Mouse (Mus musculus) CH12.LX (cell line): ENCODE measurements around the gene Rabgap1l. TPM values are rescaled to one million over a fixed set of nuclear protein-coding genes. Genes with fewer than 3 reads are reported as not detected.

Experiments used
- DNase-seq: peaks from one replicate; pipeline ENCODE4 v3.0.0-alpha.2; 2013; ENCODE audit errors: extremely low read depth
- H3K27ac ChIP-seq: 2 replicates; pipeline ENCODE4 v1.5.1; 2012; ENCODE audit warnings: low read depth, mild to moderate bottlenecking, control low read depth, moderate library complexity; ENCODE audit not compliant: insufficient read depth
- H3K27me3 ChIP-seq: replicated peaks from 2 replicates; pipeline ENCODE3; 2012; ENCODE audit warnings: inconsistent platforms
- H3K36me3 ChIP-seq, 2 experiments: replicated peaks in 1 of 2; 2 replicates each; pipeline versions ENCODE3 to v1.6.1; 2012; ENCODE audit warnings: inconsistent platforms in 1 of 2, low read length in 1 of 2, mild to moderate bottlenecking in 1 of 2, mixed read lengths in 1 of 2, moderate library complexity in 1 of 2; ENCODE audit not compliant: control insufficient read depth in 1 of 2, insufficient read depth in 1 of 2
- H3K4me1 ChIP-seq, 2 experiments: 2 replicates each; pipeline ENCODE4 v1.6.1; 2012; ENCODE audit warnings: inconsistent platforms in 1 of 2, moderate library complexity in 1 of 2; ENCODE audit not compliant: insufficient read depth in 2 of 2, control insufficient read depth in 1 of 2
- H3K4me2 ChIP-seq: 2 replicates; pipeline ENCODE4 v1.6.1; 2012; ENCODE audit warnings: low read depth, mild to moderate bottlenecking, control low read depth; ENCODE audit not compliant: poor library complexity, insufficient read depth, severe bottlenecking
- H3K4me3 ChIP-seq, 3 experiments: fragments of 150-350 bp in 1 of 3; sonication (generic) in 1 of 3; replicated peaks in 1 of 3; 2 replicates each; pipeline versions ENCODE3 to v1.5.1; 2011 to 2012; ENCODE audit warnings: low read depth in 2 of 3, low read length in 2 of 3, mild to moderate bottlenecking in 2 of 3, moderate library complexity in 2 of 3, control low read depth in 1 of 3, improper control_type of control experiment in 1 of 3, inconsistent platforms in 1 of 3, mixed read lengths in 1 of 3; ENCODE audit not compliant: poor library complexity in 1 of 3
- H3K79me2 ChIP-seq: replicated peaks from 2 replicates; pipeline ENCODE4 v1.6.1; 2012; ENCODE audit warnings: mild to moderate bottlenecking, moderate library complexity; ENCODE audit not compliant: control insufficient read depth, poor library complexity, insufficient read depth, severe bottlenecking; ENCODE audit errors: extremely low read depth
- H3K9ac ChIP-seq: 2 replicates; pipeline ENCODE4 v1.6.1; 2012; ENCODE audit warnings: low read depth, mild to moderate bottlenecking, control low read depth, moderate library complexity; ENCODE audit not compliant: insufficient read depth
- H3K9me3 ChIP-seq: replicated peaks from 2 replicates; pipeline ENCODE3; 2012; ENCODE audit warnings: low read length, inconsistent platforms, mixed read lengths
- CHD1 ChIP-seq: IDR thresholded peaks from 2 replicates; pipeline ENCODE4 v1.6.1; 2012; ENCODE audit warnings: low read depth, low read length, improper control_type of control experiment, inconsistent platforms
- CTCF ChIP-seq, 2 experiments: IDR thresholded peaks in 1 of 2; conservative IDR thresholded peaks in 1 of 2; 2 replicates each; pipeline ENCODE4 v1.5.1; 2011 to 2012; ENCODE audit warnings: low read depth in 2 of 2, low read length in 2 of 2, improper control_type of control experiment in 1 of 2, inconsistent platforms in 1 of 2, mild to moderate bottlenecking in 1 of 2, moderate library complexity in 1 of 2
- E2F4 ChIP-seq: IDR thresholded peaks from 2 replicates; pipeline ENCODE4 v1.6.1; 2011; ENCODE audit warnings: low read depth, low read length, improper control_type of control experiment; ENCODE audit not compliant: insufficient replicate concordance
- ELF1 ChIP-seq: IDR thresholded peaks from 2 replicates; pipeline ENCODE4 v1.6.1; 2014; ENCODE audit warnings: low read depth, mild to moderate bottlenecking, inconsistent platforms, low read length, improper control_type of control experiment
- EP300 ChIP-seq: IDR thresholded peaks from 2 replicates; pipeline ENCODE4 v1.6.1; 2011; ENCODE audit warnings: low read length, improper control_type of control experiment
- ETS1 ChIP-seq: conservative IDR thresholded peaks from 2 replicates; pipeline ENCODE4 v1.6.1; 2012; ENCODE audit warnings: low read depth, mild to moderate bottlenecking, inconsistent platforms, low read length, improper control_type of control experiment, moderate library complexity
- HCFC1 ChIP-seq: IDR thresholded peaks from 2 replicates; pipeline ENCODE4 v1.6.1; 2012; ENCODE audit warnings: low read depth, mild to moderate bottlenecking, inconsistent platforms, low read length, improper control_type of control experiment
- JUN ChIP-seq: IDR thresholded peaks from 2 replicates; pipeline ENCODE4 v1.6.1; 2011; ENCODE audit warnings: low read depth, mild to moderate bottlenecking, low read length, improper control_type of control experiment, moderate library complexity; ENCODE audit not compliant: insufficient read depth
- MAX ChIP-seq: IDR thresholded peaks from 2 replicates; pipeline ENCODE4 v1.6.1; 2011; ENCODE audit warnings: low read length, improper control_type of control experiment
- MAZ ChIP-seq: IDR thresholded peaks from 2 replicates; pipeline ENCODE4 v1.6.1; 2012; ENCODE audit warnings: low read depth, mild to moderate bottlenecking, inconsistent platforms, low read length, improper control_type of control experiment, moderate library complexity
- MEF2A ChIP-seq: IDR thresholded peaks from 2 replicates; pipeline ENCODE4 v1.6.1; 2014; ENCODE audit warnings: low read depth, mild to moderate bottlenecking, inconsistent platforms, low read length, improper control_type of control experiment, borderline replicate concordance
- MXI1 ChIP-seq: IDR thresholded peaks from 2 replicates; pipeline ENCODE4 v1.6.1; 2011; ENCODE audit warnings: mild to moderate bottlenecking, low read depth, low read length, improper control_type of control experiment
- MYC ChIP-seq: IDR thresholded peaks from 2 replicates; pipeline ENCODE4 v1.6.1; 2011; ENCODE audit warnings: low read depth, mild to moderate bottlenecking, improper control_type of control experiment, low read length
- NELFE ChIP-seq: IDR thresholded peaks from 2 replicates; pipeline ENCODE4 v1.6.1; 2011; ENCODE audit warnings: low read depth, low read length, improper control_type of control experiment
- PAX5 ChIP-seq: IDR thresholded peaks from 2 replicates; pipeline ENCODE4 v1.6.1; 2012; ENCODE audit warnings: low read length, inconsistent platforms, mixed read lengths
- POLR2AphosphoS2 ChIP-seq: IDR thresholded peaks from 2 replicates; pipeline ENCODE4 v1.6.1; 2011; ENCODE audit warnings: low read depth, low read length, improper control_type of control experiment
- RAD21 ChIP-seq: IDR thresholded peaks from 2 replicates; pipeline ENCODE4 v1.6.1; 2011; ENCODE audit warnings: low read depth, mild to moderate bottlenecking, low read length, improper control_type of control experiment, moderate library complexity
- SIN3A ChIP-seq: IDR thresholded peaks from 2 replicates; pipeline ENCODE4 v1.6.1; 2012; ENCODE audit warnings: low read length, improper control_type of control experiment, inconsistent platforms
- SMC3 ChIP-seq: IDR thresholded peaks from 2 replicates; pipeline ENCODE4 v1.6.1; 2011; ENCODE audit warnings: low read depth, low read length, improper control_type of control experiment
- TBP ChIP-seq: conservative IDR thresholded peaks from 2 replicates; pipeline ENCODE4 v1.6.1; 2011; ENCODE audit warnings: low read depth, low read length, improper control_type of control experiment
- TCF12 ChIP-seq: IDR thresholded peaks from 2 replicates; pipeline ENCODE4 v1.6.1; 2014; ENCODE audit warnings: low read depth, mild to moderate bottlenecking, inconsistent platforms, low read length, improper control_type of control experiment
- UBTF ChIP-seq: IDR thresholded peaks from 2 replicates; pipeline ENCODE4 v1.6.1; 2012; ENCODE audit warnings: low read depth, mild to moderate bottlenecking, inconsistent platforms, low read length, improper control_type of control experiment, moderate library complexity
- USF2 ChIP-seq: conservative IDR thresholded peaks from 2 replicates; pipeline ENCODE4 v1.6.1; 2011; ENCODE audit warnings: low read depth, low read length, improper control_type of control experiment
- ZC3H11A ChIP-seq: IDR thresholded peaks from 2 replicates; pipeline ENCODE4 v1.6.1; 2012; ENCODE audit warnings: low read depth, mild to moderate bottlenecking, inconsistent platforms, low read length, improper control_type of control experiment
- ZKSCAN1 ChIP-seq: IDR thresholded peaks from 2 replicates; pipeline ENCODE4 v1.6.1; 2012; ENCODE audit warnings: low read depth, inconsistent platforms, low read length, improper control_type of control experiment, borderline replicate concordance
- ZMIZ1 ChIP-seq: IDR thresholded peaks from 2 replicates; pipeline ENCODE4 v1.6.1; 2012; ENCODE audit warnings: low read depth, mild to moderate bottlenecking, inconsistent platforms, low read length, improper control_type of control experiment
- ZNF384 ChIP-seq: IDR thresholded peaks from 2 replicates; pipeline ENCODE4 v1.6.1; 2012; ENCODE audit warnings: low read depth, low read length, improper control_type of control experiment, inconsistent platforms
- dilution Hi-C: fragments of 300-500 bp; cut with MboI; formaldehyde crosslinking; loops from 2 replicates; pipeline ENCODE4 v1.14.3; 2020; ENCODE audit warnings: low sequenced_read_pairs; ENCODE audit not compliant: extremely low pct_unique_long_range_greater_than_20kb, extremely low pct_ligation_motif_present
- in situ Hi-C: fragments of 300-500 bp; cut with MboI; formaldehyde crosslinking; loops from 3 replicates; pipeline ENCODE4 v1.14.3; 2019; ENCODE audit warnings: low sequenced_read_pairs, low pct_ligation_motif_present, low pct_unique_long_range_greater_than_20kb, mixed read lengths
- polyA plus RNA-seq: library from polyadenylated mRNA; unstranded; fragments of >175 nt; gene quantifications from 2 replicates; pipeline ENCODE4 v1.2.1, GENCODE M21; 2012; ENCODE audit warnings: low read depth; ENCODE audit not compliant: insufficient read length
- total RNA-seq, 2 experiments: library from RNA; depleted of rRNA; stranded (reverse); fragments of 300-350 nt in 1 of 2; fragments of >200 nt in 1 of 2; gene quantifications; 2 replicates each; pipeline ENCODE4 v1.2.3; 2012 to 2014

Gene Rabgap1l
- total and polyA plus RNA-seq, 3 experiments: 84.0 to 109 (median 85.6) TPM

- H3K4me2 ChIP-seq: no peak overlapping the region
- in situ Hi-C loops: loop anchor here (10.0 kb wide), 1 partner anchor 135 kb away; no protein-coding TSS in a partner anchor
- TF ChIP-seq TCF12: no peak
- no peak for TF ChIP-seq MXI1
- TF ChIP-seq MAZ: no peak
- TF ChIP-seq ZNF384: no peak
- no peak for TF ChIP-seq ELF1
- no peak for TF ChIP-seq ZKSCAN1
- no peak for TF ChIP-seq ZC3H11A
- TF ChIP-seq CTCF (conservative IDR thresholded peaks at IDR 0.05 in 1 of 2, IDR thresholded peaks at IDR 0.05 in 1 of 2; ENCODE audit: low read depth in 2 of 2, low read length in 2 of 2): no peak
- TF ChIP-seq SMC3: no peak
- TF ChIP-seq CHD1: no peak
- TF ChIP-seq, all 38 proteins: peak for 0
- Histone ChIP-seq H3K4me3 (no peak overlapping the region), H3K79me2 (peaks cover 10% of the 10 kb centered on the region; the same call in 1 of the 2 replicates), H3K27me3 (no peaks in the 10 kb centered on the region), H3K27ac (no peak overlapping the region; the same call in 1 of the 2 replicates), H3K4me1 (peaks cover 11 to 50% of the 10 kb centered on the region in 2 experiments), H3K36me3 (peaks cover 30 to 53% of the 10 kb centered on the region in 2 experiments), H3K9ac (no peak overlapping the region), H3K9me3 (peaks cover 3% of the 10 kb centered on the region)
- no peak for DNase-seq
- dilution Hi-C loops: no loop called here
Observed at GRCm38 (mm10) chr1:160240091-160240490, 552.9 kb downstream of the Rabgap1l start.

- in situ Hi-C loops: no loop called here
Observed at GRCm38 (mm10) chr1:160238852-160239443, 554.1 kb downstream of the Rabgap1l start.

More at GRCm38 (mm10) chr1:160238852-160239443, 554.1 kb downstream of the Rabgap1l start:
- Histone ChIP-seq H3K9me3 (peaks cover 3% of the 10 kb centered on the region), H3K27ac (peak overlapping the region; percentile 50), H3K4me1 (peaks cover 11 to 46% of the 10 kb centered on the region in 2 experiments), H3K36me3 (peaks cover 30 to 53% of the 10 kb centered on the region in 2 experiments), H3K27me3 (no peaks in the 10 kb centered on the region), H3K4me2 (no peak overlapping the region), H3K79me2 (peaks cover 10% of the 10 kb centered on the region; the same call in 1 of the 2 replicates), H3K4me3 (no peak overlapping the region), H3K9ac (peak overlapping the region; percentile 51; the same call in 1 of the 2 replicates)
- peak; percentile 28 for TF ChIP-seq SMC3
- TF ChIP-seq SIN3A: peak; percentile 57
- no peak for TF ChIP-seq TBP
- TF ChIP-seq MAX: peak; percentile 69; the same call in 1 of the 2 replicates
- no peak for TF ChIP-seq POLR2AphosphoS2
- TF ChIP-seq MYC: peak; percentile 89
- no peak for TF ChIP-seq USF2
- no peak for TF ChIP-seq PAX5
- no peak for TF ChIP-seq ZMIZ1
- TF ChIP-seq EP300: peak; percentile 57
- no peak; the same call in 1 of the 2 replicates for TF ChIP-seq JUN
- TF ChIP-seq MEF2A: peak; percentile 47; the same call in 1 of the 2 replicates
- TF ChIP-seq ETS1: peak; percentile 35; the same call in 1 of the 2 replicates
- TF ChIP-seq CTCF (conservative IDR thresholded peaks at IDR 0.05 in 1 of 2, IDR thresholded peaks at IDR 0.05 in 1 of 2; ENCODE audit: low read depth in 2 of 2, low read length in 2 of 2): peak in 1 of 2 experiments; percentile 64; a peak in 2 of 4 replicates
- TF ChIP-seq ZNF384: peak; percentile 75
- peak; percentile 26; the same call in 1 of the 2 replicates for TF ChIP-seq HCFC1
- peak; percentile 15 for TF ChIP-seq RAD21
- TF ChIP-seq NELFE: no peak
- peak; percentile 63 for TF ChIP-seq TCF12
- TF ChIP-seq E2F4: no peak
- TF ChIP-seq UBTF: no peak
- dilution Hi-C loops: no loop called here
- DNase-seq: peak; percentile 56
